Mouse (Mus musculus): ENCODE results near the gene Nfasc. TPM values are rescaled to one million over a fixed set of nuclear protein-coding genes. Genes with fewer than 3 reads are reported as not detected.

Gene Nfasc
- polyA plus RNA-seq, 1 experiment from 2014 or later = 0.24 TPM

- 66% methylated on average over 14 of the region's 14 CpGs for WGBS (ENCODE audit: insufficient replicate concordance)
- no peak for ATAC-seq (replicated peaks; ENCODE audit: insufficient number of reproducible peaks, low FRiP score, low TSS enrichment)
- no peaks in the 10 kb centered on the region for H3K9me3 ChIP-seq (replicated peaks; ENCODE audit: control insufficient read depth, low read length)
- H3K4me2 ChIP-seq = no peak overlapping the region
- H3K4me1 ChIP-seq (ENCODE audit: control insufficient read depth, insufficient read depth, low read length) = peaks cover 9% of the 10 kb centered on the region; the same call in 1 of the 2 replicates
- H3K9ac ChIP-seq (ENCODE audit: low read depth, low read length) = no peak overlapping the region
- H3K27ac ChIP-seq (ENCODE audit: low read depth, low read length) = no peak overlapping the region
- no peak overlapping the region for H3K4me3 ChIP-seq (ENCODE audit: low read depth, low read length)
- no peaks in the 10 kb centered on the region for H3K27me3 ChIP-seq (ENCODE audit: control insufficient read depth, insufficient read depth, low read length)
- no peaks in the 10 kb centered on the region for H3K36me3 ChIP-seq (ENCODE audit: control insufficient read depth, insufficient read depth, low read length)
Measured at GRCm38 (mm10) chr1:132581845-132582839, 159.5 kb downstream of the Nfasc start.

DNA sequence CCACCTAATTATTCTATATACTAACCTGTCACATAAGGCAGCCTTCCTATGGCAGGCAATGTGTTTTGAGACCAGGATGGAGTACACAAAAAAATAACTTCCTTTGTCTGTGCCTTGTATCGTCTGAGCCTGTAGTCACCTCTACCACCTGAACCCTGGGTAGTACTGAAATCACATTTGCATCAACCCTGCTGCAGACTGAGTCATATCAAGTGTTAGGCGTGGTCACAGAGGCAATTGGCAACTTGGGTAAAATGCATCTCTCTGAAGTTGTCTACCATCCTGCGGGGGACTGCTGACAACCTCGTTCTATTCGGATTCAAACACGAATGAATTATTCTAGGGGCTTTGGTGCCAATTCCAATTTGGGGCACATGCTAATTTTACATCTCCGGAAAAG, 161.5 kb downstream of the Nfasc start:
- Histone ChIP-seq H3K27me3 (ENCODE audit: control insufficient read depth, insufficient read depth, low read length) (no peaks in the 10 kb centered on the region), H3K36me3 (ENCODE audit: control insufficient read depth, insufficient read depth, low read length) (no peaks in the 10 kb centered on the region), H3K27ac (ENCODE audit: low read depth, low read length) (no peak overlapping the region), H3K4me3 (ENCODE audit: low read depth, low read length) (no peak overlapping the region), H3K4me2 (no peak overlapping the region), H3K9me3 (replicated peaks; ENCODE audit: control insufficient read depth, low read length) (no peaks in the 10 kb centered on the region), H3K9ac (ENCODE audit: low read depth, low read length) (no peak overlapping the region), H3K4me1 (ENCODE audit: control insufficient read depth, insufficient read depth, low read length) (peaks cover 5% of the 10 kb centered on the region; the same call in 1 of the 2 replicates)
- ATAC-seq (replicated peaks; ENCODE audit: insufficient number of reproducible peaks, low FRiP score, low TSS enrichment) = no peak
- WGBS (ENCODE audit: insufficient replicate concordance) = 86% methylated on average over 7 of the region's 7 CpGs

DNA sequence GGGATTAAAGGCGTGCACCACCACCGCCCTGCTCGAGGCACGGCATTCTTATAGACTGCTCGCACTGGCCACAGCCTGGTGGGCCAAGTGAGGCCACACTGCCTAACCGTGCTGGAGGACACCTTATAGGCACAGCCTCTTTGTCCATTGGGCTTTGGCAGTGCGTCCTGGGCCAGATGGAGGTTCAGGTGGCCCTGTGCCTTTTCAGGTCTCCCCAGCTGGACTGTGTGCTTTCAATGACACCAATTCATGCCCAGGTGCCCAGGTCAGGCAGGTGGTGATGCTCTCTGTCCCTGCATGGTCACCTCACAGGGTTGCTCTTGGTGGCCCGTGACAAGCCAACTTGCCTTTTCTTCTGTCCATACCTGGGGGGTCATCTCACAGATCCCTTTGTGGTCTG, 164.8 kb downstream of the Nfasc start:
- WGBS (ENCODE audit: insufficient replicate concordance) = 91% methylated on average over 8 of the region's 8 CpGs
- H3K9me3 ChIP-seq (replicated peaks; ENCODE audit: control insufficient read depth, low read length) = no peaks in the 10 kb centered on the region
- no peak for ATAC-seq (replicated peaks; ENCODE audit: insufficient number of reproducible peaks, low FRiP score, low TSS enrichment)
- H3K4me3 ChIP-seq (ENCODE audit: low read depth, low read length) = no peak overlapping the region
- H3K4me1 ChIP-seq (ENCODE audit: control insufficient read depth, insufficient read depth, low read length) = peaks cover 5% of the 10 kb centered on the region; the same call in 1 of the 2 replicates
- H3K27ac ChIP-seq (ENCODE audit: low read depth, low read length) = no peak overlapping the region
- H3K9ac ChIP-seq (ENCODE audit: low read depth, low read length) = no peak overlapping the region
- no peaks in the 10 kb centered on the region for H3K36me3 ChIP-seq (ENCODE audit: control insufficient read depth, insufficient read depth, low read length)
- no peaks in the 10 kb centered on the region for H3K27me3 ChIP-seq (ENCODE audit: control insufficient read depth, insufficient read depth, low read length)
- no peak overlapping the region for H3K4me2 ChIP-seq

GRCm38 (mm10) chr1:132572851-132573250, 168.7 kb downstream of the Nfasc start:
- Histone ChIP-seq H3K36me3 (ENCODE audit: control insufficient read depth, insufficient read depth, low read length) (no peaks in the 10 kb centered on the region), H3K9ac (ENCODE audit: low read depth, low read length) (no peak overlapping the region), H3K4me3 (ENCODE audit: low read depth, low read length) (no peak overlapping the region), H3K4me2 (no peak overlapping the region), H3K4me1 (ENCODE audit: control insufficient read depth, insufficient read depth, low read length) (no peaks in the 10 kb centered on the region), H3K27me3 (ENCODE audit: control insufficient read depth, insufficient read depth, low read length) (peaks cover 5% of the 10 kb centered on the region; the same call in 1 of the 2 replicates), H3K9me3 (replicated peaks; ENCODE audit: control insufficient read depth, low read length) (no peaks in the 10 kb centered on the region), H3K27ac (ENCODE audit: low read depth, low read length) (no peak overlapping the region)
- 86% methylated on average over 7 of the region's 7 CpGs for WGBS (ENCODE audit: insufficient replicate concordance)
- ATAC-seq (replicated peaks; ENCODE audit: insufficient number of reproducible peaks, low FRiP score, low TSS enrichment) = no peak

GRCm38 (mm10) chr1:132571613-132572012, 170.0 kb downstream of the Nfasc start:
- H3K9me3 ChIP-seq (replicated peaks; ENCODE audit: control insufficient read depth, low read length) = no peaks in the 10 kb centered on the region
- no peak overlapping the region for H3K4me2 ChIP-seq
- H3K4me3 ChIP-seq (ENCODE audit: low read depth, low read length) = no peak overlapping the region
- no peaks in the 10 kb centered on the region for H3K4me1 ChIP-seq (ENCODE audit: control insufficient read depth, insufficient read depth, low read length)
- no peak for ATAC-seq (replicated peaks; ENCODE audit: insufficient number of reproducible peaks, low FRiP score, low TSS enrichment)
- no peak overlapping the region for H3K27ac ChIP-seq (ENCODE audit: low read depth, low read length)
- no peak overlapping the region for H3K9ac ChIP-seq (ENCODE audit: low read depth, low read length)
- WGBS (ENCODE audit: insufficient replicate concordance) = 95% methylated on average over 1 of the region's 1 CpGs
- no peaks in the 10 kb centered on the region for H3K36me3 ChIP-seq (ENCODE audit: control insufficient read depth, insufficient read depth, low read length)
- H3K27me3 ChIP-seq (ENCODE audit: control insufficient read depth, insufficient read depth, low read length) = peaks cover 5% of the 10 kb centered on the region; the same call in 1 of the 2 replicates

- no peak for ATAC-seq (replicated peaks; ENCODE audit: insufficient number of reproducible peaks, low FRiP score, low TSS enrichment)
- H3K36me3 ChIP-seq (ENCODE audit: control insufficient read depth, insufficient read depth, low read length) = no peaks in the 10 kb centered on the region
- peaks cover 5% of the 10 kb centered on the region; the same call in 1 of the 2 replicates for H3K27me3 ChIP-seq (ENCODE audit: control insufficient read depth, insufficient read depth, low read length)
- 79% methylated on average over 8 of the region's 8 CpGs for WGBS (ENCODE audit: insufficient replicate concordance)
- no peak overlapping the region for H3K4me3 ChIP-seq (ENCODE audit: low read depth, low read length)
- H3K27ac ChIP-seq (ENCODE audit: low read depth, low read length) = no peak overlapping the region
- peaks cover 3% of the 10 kb centered on the region; the same call in 1 of the 2 replicates for H3K4me1 ChIP-seq (ENCODE audit: control insufficient read depth, insufficient read depth, low read length)
- H3K9ac ChIP-seq (ENCODE audit: low read depth, low read length) = no peak overlapping the region
- no peaks in the 10 kb centered on the region for H3K9me3 ChIP-seq (replicated peaks; ENCODE audit: control insufficient read depth, low read length)
- no peak overlapping the region for H3K4me2 ChIP-seq
Measured at GRCm38 (mm10) chr1:132570906-132571305, 170.7 kb downstream of the Nfasc start.

GRCm38 (mm10) chr1:132570068-132570780, 171.4 kb downstream of the Nfasc start:
- Histone ChIP-seq H3K4me2 (no peak overlapping the region), H3K9ac (ENCODE audit: low read depth, low read length) (no peak overlapping the region), H3K36me3 (ENCODE audit: control insufficient read depth, insufficient read depth, low read length) (no peaks in the 10 kb centered on the region), H3K4me1 (ENCODE audit: control insufficient read depth, insufficient read depth, low read length) (peaks cover 3% of the 10 kb centered on the region; the same call in 1 of the 2 replicates), H3K27me3 (ENCODE audit: control insufficient read depth, insufficient read depth, low read length) (peaks cover 5% of the 10 kb centered on the region; the same call in 1 of the 2 replicates), H3K4me3 (ENCODE audit: low read depth, low read length) (no peak overlapping the region), H3K27ac (ENCODE audit: low read depth, low read length) (no peak overlapping the region), H3K9me3 (replicated peaks; ENCODE audit: control insufficient read depth, low read length) (no peaks in the 10 kb centered on the region)
- no peak for ATAC-seq (replicated peaks; ENCODE audit: insufficient number of reproducible peaks, low FRiP score, low TSS enrichment)
- 84% methylated on average over 15 of the region's 15 CpGs for WGBS (ENCODE audit: insufficient replicate concordance)

- Histone ChIP-seq H3K27ac (ENCODE audit: low read depth, low read length) (no peak overlapping the region), H3K4me3 (ENCODE audit: low read depth, low read length) (no peak overlapping the region), H3K9me3 (replicated peaks; ENCODE audit: control insufficient read depth, low read length) (no peaks in the 10 kb centered on the region), H3K27me3 (ENCODE audit: control insufficient read depth, insufficient read depth, low read length) (peaks cover 5% of the 10 kb centered on the region; the same call in 1 of the 2 replicates), H3K4me1 (ENCODE audit: control insufficient read depth, insufficient read depth, low read length) (peaks cover 3% of the 10 kb centered on the region; the same call in 1 of the 2 replicates), H3K9ac (ENCODE audit: low read depth, low read length) (no peak overlapping the region), H3K36me3 (ENCODE audit: control insufficient read depth, insufficient read depth, low read length) (no peaks in the 10 kb centered on the region), H3K4me2 (no peak overlapping the region)
- no peak for ATAC-seq (replicated peaks; ENCODE audit: insufficient number of reproducible peaks, low FRiP score, low TSS enrichment)
- 79% methylated on average over 9 of the region's 9 CpGs for WGBS (ENCODE audit: insufficient replicate concordance)
Measured at GRCm38 (mm10) chr1:132569516-132569915, 172.1 kb downstream of the Nfasc start.

Data from heart, embryonic 11.5 days (tissue).